Mouse (Mus musculus) cerebellum, postnatal 36 days (tissue): ENCODE measurements at regions not wholly inside any gene's neighbourhood (a gene's known extent, or its start where the extent isn't known, plus 50 kb on each side); places are given as distances from the start of the nearest gene placed in this dataset.

Experiments used
- DNase-seq, 2 experiments: peaks; one replicate each; pipeline ENCODE4 v3.0.0; 2021 to 2022; ENCODE audit warnings: mixed read lengths in 2 of 2

DNA sequence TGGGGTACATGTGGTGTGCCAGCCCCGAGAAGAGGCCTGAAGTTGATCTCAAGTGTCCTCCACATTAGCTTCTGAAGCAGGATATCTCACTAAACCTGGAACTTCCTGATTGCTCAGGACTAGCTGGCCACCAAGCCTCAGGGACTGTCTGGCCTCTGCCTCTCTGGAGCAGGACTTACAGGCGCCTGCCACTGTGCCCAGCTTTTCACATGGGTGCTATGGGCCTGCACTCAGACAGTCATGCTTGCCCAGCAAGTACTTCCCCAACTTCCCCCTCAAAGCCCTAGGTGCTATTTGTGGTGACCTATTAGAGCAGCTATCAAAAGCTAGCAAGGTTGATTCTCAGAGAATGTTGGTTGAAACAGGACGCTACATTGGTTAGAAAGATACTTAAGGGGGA lies 220.0 kb downstream of the CK137956 start:
- no peak for DNase-seq

DNA sequence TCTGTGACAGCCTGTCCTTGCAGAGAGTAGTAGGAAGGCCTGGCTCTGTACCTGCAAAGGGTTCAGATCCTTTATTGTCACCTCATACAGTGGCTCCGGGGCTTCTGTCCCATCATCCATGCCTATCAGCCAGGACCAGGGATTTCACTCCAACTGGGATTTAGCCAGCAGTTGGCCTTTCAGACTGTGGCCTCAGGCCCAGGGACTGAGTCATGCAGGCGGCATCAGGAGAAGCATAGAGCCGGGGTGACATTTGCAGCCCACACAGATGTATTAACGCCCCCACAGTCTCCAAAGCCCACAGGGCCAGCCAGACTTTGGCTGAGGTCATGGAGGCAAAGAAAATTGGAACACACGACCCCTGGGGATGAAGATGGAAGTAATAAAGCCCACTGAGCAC lies 222.9 kb downstream of the CK137956 start:
- DNase-seq: peak; percentile 31 to 36

DNA sequence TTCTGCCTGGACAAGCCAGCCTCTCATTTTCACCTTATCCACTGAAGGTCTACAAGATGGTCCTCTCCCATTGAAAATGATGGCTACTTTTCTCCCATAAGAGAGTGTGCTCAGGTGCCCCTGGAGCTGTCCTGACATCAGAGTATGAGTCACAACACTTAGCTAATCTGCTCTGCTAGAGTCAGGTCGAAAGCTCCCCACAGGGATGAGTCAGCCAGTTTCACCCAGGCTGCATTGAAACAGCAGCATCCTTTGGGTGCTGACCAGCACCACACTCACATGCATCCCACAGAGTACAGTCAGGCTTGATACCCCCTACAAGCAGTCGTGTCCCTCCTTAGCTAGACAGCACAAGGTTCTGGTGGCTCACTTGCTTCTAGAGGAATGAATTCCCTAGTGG lies 234.0 kb downstream of the CK137956 start:
- no peak for DNase-seq

DNA sequence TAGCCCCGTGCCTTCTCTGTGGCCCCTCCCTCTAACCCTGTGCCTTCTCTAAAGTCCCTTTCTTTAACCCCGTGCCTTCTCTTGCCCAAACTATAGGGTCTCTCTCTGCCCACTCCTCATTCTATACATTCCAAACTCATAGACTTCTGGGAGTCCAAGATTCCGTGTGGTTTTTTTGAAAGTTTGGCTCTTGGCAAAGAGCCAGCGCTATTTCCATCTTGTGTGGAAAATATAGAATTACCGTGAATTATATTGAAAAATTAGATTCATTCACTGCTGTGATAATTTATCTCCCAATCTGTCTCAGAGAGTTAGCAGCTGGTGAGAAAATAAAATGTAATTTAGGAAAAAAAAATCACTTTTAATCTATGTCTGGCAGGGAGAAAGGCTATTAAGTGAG lies 234.6 kb downstream of the CK137956 start:
- DNase-seq: no peak

DNA sequence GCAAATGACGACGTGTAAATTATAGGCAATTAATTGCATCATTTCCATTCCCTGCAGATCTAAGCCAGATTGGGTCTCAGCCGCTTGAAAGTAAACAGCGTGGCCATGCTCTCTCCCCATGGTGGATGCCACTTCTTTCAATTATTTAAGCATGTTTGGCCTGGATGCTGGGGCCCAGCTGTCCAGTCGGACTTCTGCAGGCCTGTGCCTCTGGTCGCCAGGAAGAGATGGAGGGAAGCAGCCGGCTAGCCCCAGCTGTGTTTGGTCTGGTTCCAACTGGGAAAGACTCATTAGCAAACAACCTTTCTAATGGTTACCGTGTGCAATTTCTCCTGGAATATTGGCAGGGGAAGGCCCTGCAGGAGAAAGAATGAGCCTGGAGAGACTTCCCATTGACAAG lies 236.1 kb downstream of the CK137956 start:
- DNase-seq: no peak

DNA sequence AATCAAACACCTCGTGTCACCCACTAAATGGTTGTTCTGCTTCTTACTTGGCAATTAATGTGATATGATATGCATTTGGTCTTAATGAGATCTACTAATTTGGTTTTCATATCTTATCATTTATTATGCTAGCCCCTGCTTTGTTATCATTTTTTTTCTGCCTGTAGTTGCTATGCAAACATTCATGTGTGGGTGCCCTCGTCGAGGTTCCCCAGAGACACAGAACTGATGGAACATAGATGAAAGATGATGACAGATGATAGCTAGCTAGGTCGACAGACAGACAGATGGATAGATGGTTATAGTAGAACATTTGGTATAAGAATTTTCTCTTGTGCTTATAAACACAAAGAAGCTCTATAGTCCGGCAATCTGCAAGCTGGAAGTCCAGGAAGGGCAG lies 252.1 kb downstream of the CK137956 start:
- DNase-seq: no peak

DNA sequence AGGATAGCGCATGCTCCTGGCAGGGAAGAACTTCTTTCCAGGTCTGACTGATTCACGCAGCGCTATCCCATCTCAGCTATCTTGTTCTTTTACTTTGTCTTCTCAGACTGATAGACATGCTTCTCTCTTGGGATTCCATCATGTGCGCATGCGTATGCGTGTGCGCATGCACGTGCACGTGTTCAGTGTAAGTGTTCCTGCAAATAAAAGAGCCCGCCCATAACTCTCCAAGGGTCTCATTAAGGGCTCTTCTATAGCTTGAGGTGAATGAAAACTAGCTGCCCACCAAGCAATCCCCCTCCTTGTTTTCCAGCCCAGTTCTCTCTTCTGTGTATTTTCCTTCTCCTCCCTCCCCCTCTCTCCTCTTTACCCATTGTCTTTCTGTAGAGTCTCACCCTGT lies 258.5 kb downstream of the CK137956 start:
- no peak for DNase-seq

DNA sequence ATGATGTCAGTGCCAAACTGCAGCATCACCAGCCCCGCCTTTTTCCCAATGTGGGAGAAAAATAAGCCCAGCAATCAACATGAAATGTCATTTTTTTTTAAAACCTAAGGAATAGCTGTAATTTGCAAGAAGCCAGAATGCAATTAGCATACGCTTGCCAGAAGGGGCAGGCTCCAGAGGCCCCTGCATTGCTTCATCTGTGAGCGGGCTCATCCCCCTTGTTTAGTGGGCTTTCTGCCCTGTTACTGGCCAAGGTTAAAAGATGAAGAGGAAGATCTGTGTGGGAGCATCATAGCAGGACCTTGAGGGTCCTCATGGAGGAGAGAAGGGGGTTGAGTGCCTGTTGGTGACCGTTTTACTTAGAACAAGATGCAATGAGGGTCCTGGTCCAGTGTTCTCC lies 259.9 kb downstream of the CK137956 start:
- DNase-seq: no peak

DNA sequence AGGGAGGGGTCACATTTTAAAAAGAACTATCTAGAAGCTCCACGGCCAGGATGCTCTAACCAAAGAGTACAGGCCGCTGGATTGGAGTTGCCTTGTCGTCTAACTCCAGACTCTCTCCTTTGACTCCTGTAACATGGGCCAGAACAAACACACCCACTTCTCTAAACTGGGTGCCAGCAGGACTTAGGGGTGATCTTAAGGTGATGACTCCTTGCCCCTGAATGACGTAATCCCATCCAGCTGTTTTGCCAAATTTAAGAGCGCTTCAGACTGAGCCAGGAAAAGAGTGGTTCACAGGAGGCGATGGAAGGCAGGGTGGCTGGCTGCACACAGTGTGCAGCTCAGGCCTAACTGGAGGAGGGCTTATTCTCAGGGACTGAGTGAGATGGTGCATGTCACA lies 261.0 kb downstream of the CK137956 start:
- no peak for DNase-seq

DNA sequence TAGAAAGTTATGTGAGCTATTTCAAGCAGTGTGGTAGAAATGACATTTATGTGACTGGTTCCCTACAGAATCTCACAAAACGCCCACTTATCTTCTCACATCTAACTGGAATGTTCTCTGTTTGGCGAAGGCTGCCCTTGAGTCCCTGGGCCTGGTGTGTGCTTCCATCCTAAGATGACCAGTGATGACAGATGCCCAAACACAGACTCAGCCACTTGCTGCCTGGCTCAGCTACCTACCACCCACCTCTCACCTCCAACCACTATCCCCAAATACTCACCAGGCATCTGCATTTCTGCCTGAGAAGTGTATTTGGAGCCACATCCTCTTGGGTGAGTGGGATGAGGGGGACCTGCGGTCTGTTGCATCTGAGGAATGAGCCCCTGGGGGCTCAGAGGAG lies 262.6 kb downstream of the CK137956 start:
- DNase-seq: no peak

DNA sequence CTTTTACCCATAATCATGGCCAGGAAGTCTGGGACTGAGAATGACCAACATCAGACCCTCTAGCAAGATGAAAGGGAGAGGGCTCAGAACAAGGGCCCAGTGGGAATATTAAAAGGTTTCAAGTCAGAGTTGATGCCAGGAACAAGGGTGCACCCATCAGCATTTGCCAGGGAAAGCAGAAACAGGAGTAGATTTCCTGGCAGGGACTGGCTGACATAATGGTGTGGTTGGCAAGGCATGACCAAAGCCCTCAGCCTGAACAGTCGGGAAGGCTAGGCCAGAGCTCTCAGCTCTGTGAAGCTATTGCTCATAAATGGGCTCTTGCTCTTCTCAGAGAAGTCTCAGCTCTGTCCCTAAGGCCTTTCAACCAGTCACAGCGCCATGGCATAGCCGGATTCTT lies 263.6 kb downstream of the CK137956 start:
- DNase-seq: no peak

DNA sequence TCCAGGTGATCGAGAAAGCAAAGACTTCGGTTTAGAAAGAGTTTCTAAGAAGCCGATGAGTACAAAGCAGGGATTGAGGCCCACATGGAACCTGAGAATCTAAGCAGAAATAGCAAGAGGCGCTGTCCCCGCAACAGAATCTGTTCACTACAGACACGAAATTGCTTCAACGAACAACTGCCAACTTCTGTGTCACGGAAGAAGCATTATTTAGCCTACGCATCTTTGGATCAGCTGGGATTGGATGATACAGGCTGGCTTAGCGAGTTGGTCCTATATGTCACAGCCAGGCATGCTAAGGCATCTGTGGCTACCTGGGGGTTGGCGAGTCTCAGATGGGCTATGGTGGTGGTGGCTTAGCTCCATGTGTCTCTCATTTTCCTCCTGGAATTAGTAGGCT lies 269.1 kb downstream of the CK137956 start:
- no peak for DNase-seq

DNA sequence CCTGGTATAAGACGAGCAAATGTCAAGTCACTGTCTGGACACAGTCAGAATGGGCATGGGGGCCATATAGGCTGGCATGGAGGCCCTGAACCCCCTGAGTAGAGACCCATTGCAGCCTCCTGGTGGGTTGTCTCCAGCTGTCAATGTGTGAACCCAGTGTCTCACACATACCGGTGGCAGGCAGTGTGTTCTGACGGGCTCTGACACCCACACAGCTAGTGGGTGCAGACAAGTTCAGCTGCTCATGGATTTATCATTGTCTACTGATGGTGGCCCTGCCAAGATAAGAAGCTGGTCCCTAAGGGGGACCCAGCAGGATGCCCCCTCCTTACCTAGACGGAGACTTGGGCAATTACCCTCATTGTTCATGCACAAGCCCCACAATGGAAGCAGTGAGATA lies 280.8 kb downstream of the CK137956 start:
- no peak for DNase-seq

DNA sequence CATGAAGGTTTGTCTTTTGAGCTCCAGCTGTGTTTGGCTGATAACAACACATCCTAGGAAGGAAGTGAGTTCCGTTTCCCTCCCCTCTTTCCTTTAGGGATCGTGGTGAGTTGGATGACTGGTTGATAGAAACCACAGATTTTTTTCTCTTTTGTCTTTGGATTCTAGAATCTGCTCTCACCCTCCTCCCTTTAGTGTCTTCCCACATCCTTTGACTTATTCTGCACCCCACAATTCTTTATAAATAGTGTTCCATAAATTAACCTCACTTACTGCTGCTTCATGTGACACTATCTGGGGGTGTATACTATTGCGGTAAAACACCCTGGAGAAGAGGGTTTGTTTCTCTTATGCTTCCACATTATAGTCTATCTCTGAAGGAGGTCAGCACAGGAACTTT lies 285.7 kb downstream of the CK137956 start:
- DNase-seq: no peak

DNA sequence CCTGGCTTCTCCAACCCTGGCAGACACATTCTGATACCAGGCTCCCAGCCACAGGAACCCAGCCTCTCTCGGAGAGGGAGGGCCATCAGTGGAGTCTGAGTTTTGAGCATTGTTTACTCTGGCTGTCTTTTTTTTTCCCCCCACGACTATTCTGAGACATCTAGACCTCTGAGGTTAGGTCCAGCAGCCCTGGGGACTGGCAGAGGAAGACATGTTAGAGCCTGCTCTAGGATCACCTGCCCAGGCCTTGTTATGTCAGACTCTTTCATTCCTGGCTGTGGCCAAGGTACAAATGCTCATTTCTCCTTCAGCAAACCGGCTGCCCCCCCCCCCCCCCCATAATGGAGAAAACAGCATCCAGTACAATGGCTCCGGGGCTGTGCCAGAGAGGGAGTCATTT lies 291.4 kb downstream of the CK137956 start:
- DNase-seq: no peak

DNA sequence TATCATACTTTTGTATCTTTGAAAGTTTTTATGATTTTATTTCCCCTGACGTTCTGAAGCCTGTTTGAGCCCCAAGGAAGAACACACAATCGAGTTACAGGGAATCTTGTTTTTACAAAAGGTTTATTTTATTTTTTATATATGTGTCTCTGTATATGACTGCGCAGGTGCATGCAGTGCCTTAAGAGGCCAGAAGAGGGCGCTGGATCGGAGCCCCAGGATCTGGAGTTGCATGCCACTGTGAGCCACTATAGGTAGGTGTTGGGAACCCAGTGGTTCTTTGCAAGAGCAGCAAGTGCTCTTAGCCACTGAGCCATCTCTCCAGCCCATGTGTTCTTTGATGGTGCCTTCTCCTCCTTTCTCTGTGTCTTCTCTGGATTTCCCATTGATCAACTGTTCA lies 292.3 kb downstream of the CK137956 start:
- no peak for DNase-seq

DNA sequence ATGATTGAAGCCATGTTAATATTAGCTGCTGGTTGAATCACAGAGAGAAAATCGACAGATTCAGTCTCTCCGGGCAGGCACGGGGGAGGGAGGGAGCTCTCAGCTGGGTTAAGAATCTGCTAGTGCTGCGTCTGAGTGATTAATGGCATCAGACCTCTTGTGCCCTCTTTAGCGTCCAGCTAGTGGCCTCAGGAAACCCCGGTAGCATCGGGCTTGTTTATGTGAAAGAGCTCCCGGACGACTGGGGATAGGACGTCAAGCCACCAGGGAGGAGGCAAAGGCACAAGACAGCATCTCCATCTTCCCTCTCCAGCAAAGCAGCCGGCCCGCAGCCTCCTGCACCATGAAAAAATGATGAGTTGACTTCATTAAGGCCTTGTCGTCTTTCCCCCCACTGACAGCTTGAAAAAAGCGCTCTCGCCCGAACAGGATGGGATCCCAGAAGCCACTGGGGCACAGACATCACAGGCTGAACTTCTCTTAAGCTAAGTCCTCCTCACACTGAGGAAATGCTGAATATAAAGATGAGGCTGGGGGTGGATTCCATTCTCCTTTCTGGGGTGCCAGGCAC lies 294.9 kb downstream of the CK137956 start:
- no peak for DNase-seq

DNA sequence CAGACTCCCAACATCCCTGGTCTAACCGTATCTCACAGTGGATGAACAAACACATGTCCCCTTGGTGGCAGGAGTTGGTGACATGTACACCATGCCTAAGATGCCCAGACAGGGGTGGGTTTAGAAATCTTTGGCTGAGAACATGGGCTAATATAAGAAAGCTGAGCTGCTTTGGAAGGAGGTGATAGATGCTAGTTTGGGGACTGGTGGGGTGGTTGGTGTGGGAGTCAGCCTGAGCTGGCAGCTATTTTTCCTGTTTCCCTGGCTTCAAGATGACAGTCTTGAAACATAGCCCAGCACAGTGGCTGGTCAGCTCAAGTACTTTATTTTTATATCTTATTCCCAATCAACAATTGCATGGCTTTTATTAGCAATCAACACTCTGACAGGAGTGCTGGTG lies 302.0 kb upstream of the Gjb5 start:
- DNase-seq: no peak

DNA sequence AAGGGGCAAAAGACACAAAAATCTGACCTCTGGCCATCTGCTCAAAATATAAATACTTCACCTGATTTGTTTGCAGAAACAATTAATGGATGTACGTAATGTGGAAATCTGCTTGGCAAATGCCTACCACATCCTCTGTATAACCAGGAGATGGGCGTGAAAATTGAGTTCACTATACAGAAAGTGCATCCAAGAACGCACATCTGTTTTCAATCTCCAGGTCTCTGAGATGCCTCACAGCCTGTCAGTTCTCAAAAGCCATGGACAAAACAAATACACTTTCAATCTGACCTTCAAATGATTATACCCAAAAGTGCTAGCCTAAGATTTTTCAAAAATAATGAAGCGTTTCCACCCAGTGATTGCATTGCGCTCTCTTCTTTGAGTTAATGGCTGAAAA lies 293.6 kb upstream of the Gjb5 start:
- DNase-seq: no peak

DNA sequence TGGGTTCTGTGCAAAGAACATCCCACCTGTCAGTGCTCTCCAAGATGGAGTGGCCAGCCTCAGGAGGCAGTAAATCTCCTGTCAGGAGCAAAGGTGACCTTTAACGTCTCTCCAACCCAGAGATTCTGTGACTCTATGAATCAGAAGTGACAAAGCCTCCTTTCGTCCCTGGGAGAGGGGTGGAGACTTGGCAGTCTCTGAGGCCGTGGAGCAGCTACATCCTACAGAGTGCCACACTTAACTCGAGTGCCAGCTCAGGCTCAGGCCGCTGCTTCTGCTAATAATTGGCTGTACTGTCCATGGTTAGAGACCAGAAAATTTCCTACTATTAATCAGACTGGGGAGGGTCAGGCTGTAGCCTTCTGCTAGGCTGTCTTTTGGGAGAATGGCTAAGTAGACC lies 290.0 kb upstream of the Gjb5 start:
- DNase-seq: no peak

DNA sequence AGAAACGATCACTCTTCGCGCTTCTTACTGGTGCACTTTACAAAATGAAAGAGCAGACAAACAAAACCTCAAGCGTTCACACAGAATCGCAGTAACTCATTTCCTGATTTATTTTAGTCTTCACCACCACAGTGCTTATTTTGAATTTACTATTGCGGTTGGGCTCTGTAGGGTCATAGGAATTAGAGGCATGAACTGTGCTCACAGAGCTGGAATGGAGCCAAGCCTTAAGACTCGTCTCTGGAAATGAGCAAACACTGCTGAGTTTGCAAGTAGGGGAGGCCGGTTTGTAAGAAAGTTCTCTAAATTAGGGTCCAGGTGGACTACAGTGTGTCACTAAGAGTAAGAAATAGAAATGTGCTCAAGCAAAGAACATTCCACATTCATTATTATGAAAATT lies 289.2 kb upstream of the Gjb5 start:
- DNase-seq: no peak

DNA sequence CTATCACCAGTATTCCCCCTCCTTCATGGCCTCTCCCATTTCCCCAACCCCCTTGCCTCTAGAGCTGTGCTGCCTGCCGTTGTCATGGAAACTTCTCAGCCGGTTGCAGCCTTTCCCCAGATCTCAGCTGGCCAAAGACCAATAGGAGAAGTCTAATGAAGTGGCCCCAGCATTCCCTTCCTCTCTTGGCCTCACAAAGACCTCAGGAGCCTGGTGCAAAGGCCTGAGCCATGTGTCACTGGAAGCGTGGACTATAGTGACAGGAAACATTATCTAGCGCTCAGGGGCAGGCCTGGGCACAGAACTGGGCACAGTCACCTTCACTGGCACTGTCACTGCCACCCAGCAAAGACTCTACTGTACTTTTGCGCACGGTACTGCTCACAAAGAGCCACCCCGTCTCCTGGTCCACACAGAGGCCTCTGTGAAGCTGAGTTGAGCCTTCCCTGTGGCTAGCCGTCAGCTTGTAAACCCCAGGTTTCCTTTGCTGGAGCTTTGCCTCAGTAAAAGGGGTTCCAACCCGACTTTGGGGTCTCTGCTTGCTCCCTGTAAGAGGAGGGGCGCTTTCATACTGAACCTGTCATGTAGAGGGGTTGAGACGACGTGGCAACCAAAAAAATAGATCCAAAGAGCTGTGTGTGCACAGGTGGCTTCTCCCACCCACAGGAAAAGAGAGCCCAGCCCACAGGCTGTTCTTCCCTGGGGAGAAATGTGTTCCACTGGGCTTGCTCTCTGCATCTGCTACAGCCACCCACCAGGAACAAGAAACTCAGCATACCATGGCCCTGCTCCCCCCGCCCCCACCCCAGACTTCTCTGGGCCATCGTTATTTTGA lies 282.5 kb upstream of the Gjb5 start:
- DNase-seq: no peak

DNA sequence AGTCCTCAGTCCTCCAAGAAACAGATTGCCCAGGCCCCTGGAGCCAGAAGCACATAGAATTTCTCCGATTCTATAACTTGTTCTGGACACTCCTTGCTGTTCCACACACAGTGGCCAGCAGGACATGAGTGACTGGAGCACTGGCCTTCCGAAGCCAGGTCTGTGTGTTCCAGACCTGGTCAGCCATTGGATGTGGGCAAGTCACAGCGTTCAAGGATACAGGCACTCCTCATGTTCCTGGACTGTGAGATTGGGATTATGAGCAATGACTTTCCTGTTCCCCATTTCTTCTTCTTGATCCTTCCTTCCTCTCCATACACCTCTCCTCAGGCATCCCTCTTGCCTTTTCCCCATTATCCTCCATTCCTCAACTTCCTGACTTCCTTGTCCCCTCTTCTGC lies 281.8 kb upstream of the Gjb5 start:
- no peak for DNase-seq

DNA sequence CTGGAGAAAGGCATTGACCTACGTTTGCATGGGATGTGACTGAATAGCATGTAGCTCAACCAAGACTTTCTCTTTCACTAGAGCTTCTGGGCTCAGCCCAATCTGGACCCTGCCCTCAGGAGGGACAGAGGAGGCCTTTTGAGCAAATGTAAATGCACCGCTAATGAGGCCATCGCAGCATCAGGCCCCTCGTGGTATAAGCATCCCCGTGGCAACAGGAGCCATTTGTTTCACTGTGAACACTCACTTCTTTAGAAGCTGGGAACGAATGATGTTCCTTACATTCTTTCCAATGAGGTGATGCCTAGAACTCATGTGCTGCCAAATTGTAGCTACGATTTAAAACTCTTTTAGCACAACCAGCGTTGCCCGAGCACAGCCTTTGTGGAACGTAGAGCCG lies 279.0 kb upstream of the Gjb5 start:
- no peak for DNase-seq

DNA sequence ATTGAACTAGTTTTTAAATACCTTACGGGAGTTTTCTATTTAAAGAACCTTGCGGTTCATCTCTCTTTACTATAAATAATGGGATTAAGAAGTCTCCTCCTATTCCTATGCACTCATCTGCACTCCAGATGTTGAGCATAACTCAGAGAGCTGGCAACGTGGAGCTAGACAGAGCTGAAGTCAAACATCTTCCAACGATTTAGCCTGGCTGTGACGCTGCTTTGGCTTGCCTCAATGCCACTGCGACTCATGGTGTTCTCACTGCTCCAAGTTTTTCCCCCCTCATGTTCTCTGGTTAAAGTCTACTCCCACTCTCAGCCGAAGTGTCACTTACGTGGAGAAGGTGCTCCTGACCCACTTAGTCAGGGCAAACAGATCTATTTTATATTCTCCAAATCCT lies 277.3 kb upstream of the Gjb5 start:
- no peak for DNase-seq
